Mouse (Mus musculus) erythroblast, adult 5-6 weeks (primary cell): Measurements from ENCODE around the gene Tacc2. TPM values are rescaled to one million over a fixed set of nuclear protein-coding genes. Genes with fewer than 3 reads are reported as not detected.

Experiments
- ATAC-seq: replicated peaks from 2 replicates; pipeline ENCODE4 v1.8.0; 2016; ENCODE audit warnings: moderate number of reproducible peaks, mild to moderate bottlenecking, moderate TSS enrichment, inconsistent platforms; ENCODE audit not compliant: poor library complexity, low FRiP score, severe bottlenecking
- total RNA-seq, 2 experiments: library from RNA; stranded (forward) in 1 of 2; stranded (reverse) in 1 of 2; fragments of 150-400 nt in 1 of 2; fragments of 200-764, 138-1000 nt in 1 of 2; gene quantifications; 2 replicates each; pipeline versions ENCODE4 v1.2.3 to v1.2.4; 2015 to 2017; ENCODE audit warnings: low replicate concordance in 2 of 2

The Tacc2 gene
- total RNA-seq, 2 experiments from 2014 or later, result 0.19 to 2.5 TPM

DNA sequence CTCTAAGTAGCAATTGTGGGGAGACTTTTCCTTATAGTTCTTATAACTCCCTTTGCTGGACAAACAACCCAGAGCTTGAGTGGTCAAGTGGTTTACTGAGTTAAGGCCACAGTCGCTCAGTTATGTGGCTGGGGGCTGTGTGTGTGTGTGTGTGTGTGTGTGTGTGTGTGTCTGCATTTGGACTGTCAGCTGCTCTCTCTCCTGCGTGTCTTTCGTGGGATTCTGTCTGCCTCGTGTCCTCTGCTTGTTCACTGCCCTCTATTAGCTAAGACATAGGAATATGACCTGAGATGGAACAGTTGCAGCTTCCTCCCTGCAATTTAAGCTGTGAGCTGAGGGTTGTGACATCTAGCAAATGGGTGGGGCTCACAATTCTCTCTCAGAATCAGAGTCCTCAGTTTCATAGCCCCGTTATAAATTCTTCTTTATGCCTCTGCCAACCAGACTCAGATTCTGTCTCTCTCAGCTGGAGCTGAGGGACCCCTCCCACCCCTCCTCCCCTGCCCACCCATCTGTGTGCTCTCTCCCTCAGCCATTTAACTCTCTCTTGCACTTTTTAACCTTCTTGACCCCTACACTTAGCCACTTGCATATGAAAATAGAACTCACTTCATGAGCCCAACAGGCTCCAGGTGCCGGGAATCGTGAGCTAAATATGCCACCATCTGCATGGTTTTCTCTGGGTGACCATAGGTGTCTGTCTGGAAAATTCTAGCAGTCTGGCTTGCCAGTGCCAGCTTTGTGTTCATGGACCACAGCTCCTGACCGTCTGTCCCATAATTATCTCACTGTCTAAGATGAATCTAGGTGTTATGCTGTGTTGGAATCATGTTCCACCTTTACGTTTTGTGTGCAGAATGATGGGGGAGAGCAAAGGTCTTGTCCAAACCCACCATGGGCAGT is 132.4 kb downstream of the Tacc2 start:
- ATAC-seq, result no peak

DNA sequence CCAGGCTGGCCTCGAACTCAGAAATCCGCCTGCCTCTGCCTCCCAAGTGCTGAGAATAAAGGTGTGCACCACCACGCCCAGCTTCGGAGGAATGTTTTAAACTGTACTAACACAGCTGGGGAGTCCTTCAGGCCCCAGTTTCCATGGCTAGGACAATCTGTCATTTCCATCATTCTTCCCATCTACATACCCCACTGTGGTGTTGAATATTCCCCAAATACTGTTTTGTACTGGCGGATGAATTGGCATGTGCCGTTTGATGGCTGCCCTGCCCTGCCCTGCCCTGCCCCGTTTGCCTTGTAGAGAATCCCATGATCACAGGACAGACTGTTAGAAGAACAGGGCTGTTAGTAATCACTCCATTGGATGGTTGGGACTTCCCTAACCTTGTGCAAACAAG is 134.6 kb downstream of the Tacc2 start:
- ATAC-seq, result no peak

GRCm38 (mm10) chr7:130713319-130713718 is 136.1 kb downstream of the Tacc2 start:
- no peak for ATAC-seq

DNA sequence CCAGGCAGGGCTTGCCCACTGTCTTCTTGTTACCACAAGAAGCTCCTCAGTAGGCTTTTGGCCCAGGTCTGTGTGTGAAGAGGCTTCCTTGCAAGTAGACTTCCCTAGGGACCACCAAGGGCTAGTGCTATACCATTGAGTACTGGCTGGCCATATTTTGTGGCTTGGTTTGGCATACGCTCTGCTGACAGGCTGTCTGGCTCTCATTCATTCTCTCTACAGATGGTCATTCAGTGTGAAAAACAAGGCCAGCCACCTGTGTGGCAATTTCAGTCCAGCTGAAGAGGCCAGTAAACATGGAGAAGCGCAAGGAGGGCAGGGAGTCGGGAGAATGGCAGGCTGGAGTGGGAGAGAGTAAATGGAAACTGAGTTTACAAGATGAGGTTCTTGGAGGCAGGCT is 138.2 kb downstream of the Tacc2 start:
- ATAC-seq, result no peak

- ATAC-seq, result no peak
Observed at GRCm38 (mm10) chr7:130716341-130716740, 139.1 kb downstream of the Tacc2 start.

DNA sequence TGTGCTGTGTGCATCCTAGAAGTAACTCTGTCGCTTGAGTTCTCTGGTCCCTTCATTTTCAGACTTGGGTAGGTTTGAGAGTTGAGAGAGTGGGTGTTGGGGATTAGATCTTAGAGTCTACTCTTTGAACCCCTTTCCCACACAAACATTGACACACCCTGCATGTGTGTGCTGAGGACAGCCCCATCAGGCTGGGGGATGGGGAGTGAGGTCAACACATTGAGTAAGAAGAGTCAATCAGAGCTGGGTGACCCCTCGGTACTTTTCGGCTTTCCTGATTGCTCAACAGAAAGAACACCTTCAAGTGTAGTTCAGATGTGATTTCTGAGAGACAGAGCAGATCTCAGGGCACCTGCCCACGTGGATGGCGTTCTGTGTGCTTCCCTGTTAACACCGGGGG is 139.8 kb downstream of the Tacc2 start:
- ATAC-seq, result no peak

- ATAC-seq, result no peak
Observed at GRCm38 (mm10) chr7:130719931-130720598, 142.8 kb downstream of the Tacc2 start.

GRCm38 (mm10) chr7:130720646-130721335 is 143.6 kb downstream of the Tacc2 start:
- no peak for ATAC-seq

GRCm38 (mm10) chr7:130726185-130726584 is 148.9 kb downstream of the Tacc2 start:
- no peak for ATAC-seq

- ATAC-seq, result no peak
Observed at GRCm38 (mm10) chr7:130726724-130727422, 149.6 kb downstream of the Tacc2 start.

DNA sequence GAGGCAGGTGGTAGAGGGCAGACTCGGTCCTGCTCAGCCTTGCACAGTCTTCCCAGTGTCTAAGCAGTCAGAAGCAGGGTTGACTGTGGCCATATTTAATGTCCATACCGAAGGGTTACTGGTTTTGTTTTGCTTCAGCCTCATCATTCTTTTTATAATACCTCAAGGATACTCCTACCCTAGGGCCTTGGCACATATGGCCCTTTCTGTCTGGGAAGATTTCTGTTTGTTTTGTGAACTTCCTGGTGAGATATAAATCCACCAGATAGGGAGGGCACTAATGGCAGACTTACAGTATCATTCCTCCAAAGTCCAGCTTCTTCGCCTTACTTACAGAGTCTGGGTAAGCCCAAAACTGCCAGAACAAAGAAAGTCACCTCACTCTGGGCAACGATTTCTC is 150.3 kb downstream of the Tacc2 start:
- ATAC-seq, result no peak

DNA sequence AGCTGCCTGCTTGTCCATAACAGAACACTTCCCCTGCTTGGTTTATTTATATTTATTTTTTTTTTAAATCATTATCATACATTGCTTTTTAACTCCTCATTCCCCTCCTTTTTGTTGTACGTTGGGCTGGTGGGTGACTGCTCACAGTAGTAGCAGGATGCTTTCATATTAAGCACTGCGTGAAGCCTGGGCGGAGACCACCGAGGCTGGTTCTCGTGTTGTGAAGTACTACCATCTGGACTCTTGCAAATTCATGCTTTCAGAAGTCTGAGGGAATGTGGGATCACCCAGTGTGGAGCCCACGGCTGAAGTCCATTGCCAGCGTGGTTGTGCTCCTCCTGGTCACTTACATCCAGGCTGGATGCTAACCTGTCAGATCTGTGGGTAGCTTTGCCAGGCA is 154.6 kb downstream of the Tacc2 start:
- ATAC-seq, result no peak

- ATAC-seq, result no peak
Observed at GRCm38 (mm10) chr7:130732908-130733307, 155.7 kb downstream of the Tacc2 start.

GRCm38 (mm10) chr7:130733423-130733822 is 156.2 kb downstream of the Tacc2 start:
- ATAC-seq, result no peak

DNA sequence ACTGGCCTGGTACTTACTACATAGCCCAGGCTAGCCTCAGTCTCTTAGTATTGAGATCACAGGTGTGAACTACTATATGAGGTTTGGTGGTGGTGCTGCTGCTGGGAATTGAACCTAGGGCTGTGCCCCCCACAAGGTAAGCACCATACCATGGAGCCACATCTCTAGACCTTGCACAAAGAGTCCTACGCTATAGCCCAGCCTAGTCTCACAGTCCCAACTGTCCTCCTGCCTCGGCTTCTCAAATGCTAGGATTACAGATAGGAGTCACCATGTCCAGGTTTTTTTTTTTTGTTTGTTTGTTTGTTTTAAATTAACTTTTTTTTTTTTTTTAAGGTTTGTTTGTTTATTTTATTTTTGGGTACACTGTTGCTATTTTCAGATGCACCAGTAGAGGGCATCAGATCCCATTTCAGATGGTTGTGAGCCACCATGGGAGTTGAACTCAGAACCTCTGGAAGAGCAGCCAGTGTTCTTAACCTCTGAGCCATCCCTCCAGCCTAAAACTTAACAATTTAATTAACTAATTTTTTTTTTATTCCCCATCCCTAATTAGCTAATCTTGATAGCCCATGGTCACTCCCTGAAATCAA is 157.1 kb downstream of the Tacc2 start:
- no peak for ATAC-seq

- ATAC-seq, result no peak
Observed at GRCm38 (mm10) chr7:130741099-130741498, 163.9 kb downstream of the Tacc2 start.

DNA sequence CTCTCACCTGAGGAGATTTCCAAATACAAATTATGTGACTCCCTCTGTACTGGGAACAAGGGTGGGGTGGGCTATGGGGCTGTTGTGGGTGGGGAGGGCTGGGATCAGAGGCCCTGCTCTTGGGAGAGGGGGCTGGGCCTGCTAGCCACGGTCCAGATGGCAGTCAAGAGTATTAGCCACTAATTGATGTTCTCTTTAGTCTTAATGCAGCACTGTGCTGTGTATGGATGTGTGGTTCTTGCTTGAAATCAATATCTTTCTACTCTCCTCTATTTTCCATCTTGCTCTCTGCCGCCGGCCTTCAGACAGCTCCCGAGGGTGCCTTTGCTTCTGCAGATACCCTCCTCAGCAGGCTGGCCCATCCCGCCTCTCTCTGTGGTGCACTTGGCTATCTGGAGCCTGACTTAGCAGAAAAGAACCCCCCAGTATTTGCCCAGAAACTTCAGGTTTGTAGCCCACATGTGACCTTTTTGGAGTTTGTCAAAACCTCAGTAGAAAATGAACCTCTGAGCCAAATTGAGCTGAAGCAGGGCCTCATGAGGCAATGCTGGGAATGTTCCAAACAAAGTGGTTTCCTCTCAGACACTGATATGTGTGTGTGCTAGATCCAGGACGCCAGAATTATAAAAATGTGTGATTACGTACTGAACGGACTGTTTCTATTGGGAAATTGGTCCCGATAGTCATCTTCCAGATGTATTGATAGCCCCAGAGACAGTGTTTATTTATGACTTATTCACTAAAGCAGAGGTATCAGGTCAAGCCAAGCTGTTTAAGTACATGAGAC is 166.2 kb downstream of the Tacc2 start:
- no peak for ATAC-seq

DNA sequence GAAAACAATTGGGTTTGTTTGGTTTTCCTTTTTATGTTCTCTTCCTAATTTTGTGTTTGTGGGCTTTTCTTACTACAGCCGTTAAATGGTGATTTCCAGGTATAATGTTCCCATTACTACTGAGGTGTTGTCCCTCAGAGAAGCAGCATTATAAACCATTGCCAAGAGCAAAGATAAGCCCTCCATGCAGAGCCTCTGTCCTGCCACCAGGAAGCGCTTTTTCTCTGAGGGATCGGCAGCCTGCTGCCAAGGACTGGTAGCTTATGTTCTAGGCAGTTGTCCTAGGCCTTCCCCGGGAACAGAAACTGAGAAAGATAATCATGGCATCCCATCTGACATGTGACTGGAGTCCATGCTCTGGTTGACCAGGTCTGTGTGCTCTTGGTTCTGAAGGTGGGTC is 171.9 kb downstream of the Tacc2 start:
- no peak for ATAC-seq
